In genomic region chr1:182550761-182551160, GRCm38 (mm10) we compare ENCODE assay signal across 22 mouse cellular contexts. TPM values are rescaled to one million over a fixed set of nuclear protein-coding genes. Genes with fewer than 3 reads are reported as not detected.
"Had no signal": no experiment of that assay in that cellular context is flagged by ENCODE, and none has a peak within 500 bp of the region (broad histone marks: within the 10 kb centered on the region; RNA-seq: fewer than 3 reads in every experiment).

No protein-coding gene starts in this region.

- DNase-seq: lung, adult 18-20 months; lung, postnatal 4 days; midbrain, embryonic 14.5 days; retina, postnatal 1 day; right cerebral cortex, adult 18-20 months; right cerebral cortex, postnatal 25 days; right cerebral cortex, postnatal 4 days; spleen, adult 18-20 months; thymus, adult 18-20 months; thymus, postnatal 14 days; thymus, postnatal 36 days had no signal

- H3K4me3 ChIP-seq: lung, embryonic 15.5 days; midbrain, embryonic 10.5 days; midbrain, embryonic 12.5 days; myocyte; neural tube, embryonic 13.5 days; neural tube, embryonic 15.5 days had no signal

- H3K27ac ChIP-seq: lung, embryonic 15.5 days; midbrain, embryonic 10.5 days; midbrain, embryonic 12.5 days; neural tube, embryonic 13.5 days; neural tube, embryonic 15.5 days had no signal

- H3K9ac ChIP-seq: lung, embryonic 15.5 days; midbrain, embryonic 12.5 days; neural tube, embryonic 13.5 days; neural tube, embryonic 15.5 days had no signal

- H3K27me3 ChIP-seq: lung, embryonic 15.5 days; midbrain, embryonic 12.5 days; neural tube, embryonic 13.5 days; neural tube, embryonic 15.5 days had no signal

- ATAC-seq: lung, postnatal 0 days; midbrain, embryonic 16.5 days had no signal

- H3K36me3 ChIP-seq: lung, embryonic 15.5 days; midbrain, embryonic 10.5 days; midbrain, embryonic 12.5 days; neural tube, embryonic 13.5 days; neural tube, embryonic 15.5 days had no signal

- H3K4me1 ChIP-seq: lung, embryonic 15.5 days; midbrain, embryonic 10.5 days; midbrain, embryonic 12.5 days; neural tube, embryonic 13.5 days; neural tube, embryonic 15.5 days had no signal

- H3K9me3 ChIP-seq: lung, embryonic 15.5 days; neural tube, embryonic 13.5 days; neural tube, embryonic 15.5 days had no signal

- H3K4me2 ChIP-seq: lung, embryonic 15.5 days; midbrain, embryonic 12.5 days; neural tube, embryonic 13.5 days; neural tube, embryonic 15.5 days had no signal

RNA-seq across cellular contexts. Expression of gene Capn8, which starts 14.0 kb away (rescaled TPM):
- total RNA-seq: megakaryocyte, adult 5-6 weeks; megakaryocyte-erythroid progenitor cell, adult 5-6 weeks had no signal
- polyA plus RNA-seq: lung, embryonic 15.5 days; midbrain, embryonic 14.5 days; myocyte; neural tube, embryonic 11.5 days had no signal
